Comparison of ENCODE assay signal across 10 mouse cellular contexts in the genomic region with DNA sequence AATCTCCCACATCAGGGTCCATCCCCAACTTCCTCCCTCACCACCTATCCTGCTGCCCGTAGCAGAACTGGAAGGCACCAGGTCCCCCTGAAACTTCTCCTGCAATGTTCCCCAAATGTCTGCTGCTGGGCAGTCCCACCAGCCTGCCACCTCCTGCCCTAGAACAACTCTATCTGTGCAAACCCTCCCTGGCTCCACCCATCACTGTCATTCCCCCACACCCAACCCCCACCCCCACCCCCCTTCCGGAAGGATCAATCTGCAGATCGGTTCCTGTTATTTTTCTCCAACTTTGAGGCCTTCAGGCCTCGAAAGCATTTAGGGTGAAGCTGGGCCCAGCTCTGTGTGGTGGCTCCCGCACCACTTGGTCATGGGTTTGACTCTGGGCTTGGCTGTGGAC. TPM values are rescaled to one million over a fixed set of nuclear protein-coding genes. Genes with fewer than 3 reads are reported as not detected.
DNase-seq lines count a peak whose midpoint lies in the region; ATAC-seq lines count a peak whose summit lies in the region.
"Had no signal": no experiment of that assay in that cellular context is flagged by ENCODE, and none has a peak within 500 bp of the region (broad histone marks: within the 10 kb centered on the region; RNA-seq: fewer than 3 reads in every experiment).

No protein-coding gene starts in this region.

- H3K4me1 ChIP-seq in lung, embryonic 16.5 days (replicated peaks; ENCODE audit: control insufficient read depth, insufficient read depth, low read length): peaks cover 17% of the 10 kb centered on the region
- H3K4me1 ChIP-seq: neural tube, embryonic 12.5 days had no signal

- peak overlapping the region; percentile 75 for H3K27ac ChIP-seq in lung, embryonic 16.5 days (ENCODE audit: low read length)
- H3K27ac ChIP-seq: neural tube, embryonic 12.5 days had no signal

- H3K27me3 ChIP-seq in lung, embryonic 16.5 days (ENCODE audit: control insufficient read depth, insufficient read depth, low read depth, low read length): no peaks in the 10 kb centered on the region

- no peak for ATAC-seq in lung, embryonic 16.5 days (ENCODE audit: low read depth)
- peak; percentile 67 for ATAC-seq in megakaryocyte, adult 5-6 weeks (ENCODE audit: poor library complexity, severe bottlenecking)

- H3K9me3 ChIP-seq in lung, embryonic 16.5 days (ENCODE audit: control insufficient read depth, low read length): no peaks in the 10 kb centered on the region
- H3K9me3 ChIP-seq: neural tube, embryonic 12.5 days had no signal

- peak; percentile 38 for DNase-seq in adrenal gland, postnatal 14 days
- no peak for DNase-seq in adrenal gland, postnatal 10 days
- DNase-seq in lung, adult 18-20 months: no peak
- peak; percentile 60 for DNase-seq in induced T-regulatory cell, adult 2 months (ENCODE audit: low read depth)
- DNase-seq in cerebellum, adult 9-11 months: no peak
- no peak for DNase-seq in right cerebral cortex, postnatal 14 days

- WGBS in lung, embryonic 16.5 days: 58% methylated on average over 5 of the region's 5 CpGs

- no peaks in the 10 kb centered on the region for H3K36me3 ChIP-seq in lung, embryonic 16.5 days (ENCODE audit: control insufficient read depth, insufficient read depth, low read length)
- H3K36me3 ChIP-seq: neural tube, embryonic 12.5 days had no signal

- no peak overlapping the region for H3K4me2 ChIP-seq in lung, embryonic 16.5 days (ENCODE audit: low read depth, low read length)
- H3K4me2 ChIP-seq: neural tube, embryonic 12.5 days had no signal

- no peak overlapping the region for H3K4me3 ChIP-seq in lung, embryonic 16.5 days (ENCODE audit: low read length)
- H3K4me3 ChIP-seq: neural tube, embryonic 12.5 days had no signal

- H3K9ac ChIP-seq in lung, embryonic 16.5 days (ENCODE audit: low read length): no peak overlapping the region
- H3K9ac ChIP-seq: neural tube, embryonic 12.5 days had no signal

RNA-seq across cellular contexts. Expression of gene Plxnd1, which starts 8.7 kb away (rescaled TPM):
- 154 and 173 TPM in 2 replicates for total RNA-seq in adrenal gland, postnatal 14 days (2021)
- total RNA-seq in adrenal gland, postnatal 10 days (2021): 100 to 1,000 TPM; 155 to 215 TPM
- polyA plus RNA-seq in lung, embryonic 16.5 days (2015; fragmentation: Nextera tagmentation; extraction: Ambion mirVana): 45.2 and 47.8 TPM in 2 replicates
- 151 and 156 TPM in 2 replicates for total RNA-seq in megakaryocyte, adult 5-6 weeks (2015)
- total RNA-seq in megakaryocyte, adult 5-6 weeks (2017): 88.0 and 90.9 TPM in 2 replicates

RNA-seq across cellular contexts. Expression of gene H1foo, which starts 58.8 kb away (rescaled TPM):
- not detected in 2 replicates for total RNA-seq in adrenal gland, postnatal 14 days (2021)
- not detected for total RNA-seq in adrenal gland, postnatal 10 days (2021)
- not detected in 2 replicates for polyA plus RNA-seq in lung, embryonic 16.5 days (2015; fragmentation: Nextera tagmentation; extraction: Ambion mirVana)
- not detected in 2 replicates for total RNA-seq in megakaryocyte, adult 5-6 weeks (2015)
- total RNA-seq in megakaryocyte, adult 5-6 weeks (2017): not detected in 2 replicates
- polyA plus RNA-seq: embryonic facial prominence, embryonic 14.5 days; neural tube, embryonic 12.5 days had no signal

Comparison
In these comparisons a context has a peak if more than half of its experiments do, and no peak if none do; other contexts are left out.
1. DNase-seq: peak in adrenal gland, postnatal 14 days (single experiment) and induced T-regulatory cell, adult 2 months (single experiment); none in adrenal gland, postnatal 10 days (single experiment), lung, adult 18-20 months (0 of 2), cerebellum, adult 9-11 months (single experiment) and right cerebral cortex, postnatal 14 days (single experiment).